Mouse (Mus musculus) CH12.LX (cell line): Measurements from ENCODE around the gene Kat2b. TPM values are rescaled to one million over a fixed set of nuclear protein-coding genes. Genes with fewer than 3 reads are reported as not detected.

Experiments used
- DNase-seq: peaks from one replicate; pipeline ENCODE4 v3.0.0-alpha.2; 2013; ENCODE audit errors: extremely low read depth
- H3K27ac ChIP-seq: 2 replicates; pipeline ENCODE4 v1.5.1; 2012; ENCODE audit warnings: low read depth, mild to moderate bottlenecking, control low read depth, moderate library complexity; ENCODE audit not compliant: insufficient read depth
- H3K27me3 ChIP-seq: replicated peaks from 2 replicates; pipeline ENCODE3; 2012; ENCODE audit warnings: inconsistent platforms
- H3K36me3 ChIP-seq, 2 experiments: replicated peaks in 1 of 2; 2 replicates each; pipeline versions ENCODE3 to v1.6.1; 2012; ENCODE audit warnings: inconsistent platforms in 1 of 2, low read length in 1 of 2, mild to moderate bottlenecking in 1 of 2, mixed read lengths in 1 of 2, moderate library complexity in 1 of 2; ENCODE audit not compliant: control insufficient read depth in 1 of 2, insufficient read depth in 1 of 2
- H3K4me1 ChIP-seq, 2 experiments: 2 replicates each; pipeline ENCODE4 v1.6.1; 2012; ENCODE audit warnings: inconsistent platforms in 1 of 2, moderate library complexity in 1 of 2; ENCODE audit not compliant: insufficient read depth in 2 of 2, control insufficient read depth in 1 of 2
- H3K4me2 ChIP-seq: 2 replicates; pipeline ENCODE4 v1.6.1; 2012; ENCODE audit warnings: low read depth, mild to moderate bottlenecking, control low read depth; ENCODE audit not compliant: poor library complexity, insufficient read depth, severe bottlenecking
- H3K4me3 ChIP-seq, 3 experiments: fragments of 150-350 bp in 1 of 3; sonication (generic) in 1 of 3; replicated peaks in 1 of 3; 2 replicates each; pipeline versions ENCODE3 to v1.5.1; 2011 to 2012; ENCODE audit warnings: low read depth in 2 of 3, low read length in 2 of 3, mild to moderate bottlenecking in 2 of 3, moderate library complexity in 2 of 3, control low read depth in 1 of 3, improper control_type of control experiment in 1 of 3, inconsistent platforms in 1 of 3, mixed read lengths in 1 of 3; ENCODE audit not compliant: poor library complexity in 1 of 3
- H3K79me2 ChIP-seq: replicated peaks from 2 replicates; pipeline ENCODE4 v1.6.1; 2012; ENCODE audit warnings: mild to moderate bottlenecking, moderate library complexity; ENCODE audit not compliant: control insufficient read depth, poor library complexity, insufficient read depth, severe bottlenecking; ENCODE audit errors: extremely low read depth
- H3K9ac ChIP-seq: 2 replicates; pipeline ENCODE4 v1.6.1; 2012; ENCODE audit warnings: low read depth, mild to moderate bottlenecking, control low read depth, moderate library complexity; ENCODE audit not compliant: insufficient read depth
- H3K9me3 ChIP-seq: replicated peaks from 2 replicates; pipeline ENCODE3; 2012; ENCODE audit warnings: low read length, inconsistent platforms, mixed read lengths
- CHD1 ChIP-seq: IDR thresholded peaks from 2 replicates; pipeline ENCODE4 v1.6.1; 2012; ENCODE audit warnings: low read depth, low read length, improper control_type of control experiment, inconsistent platforms
- CHD2 ChIP-seq: IDR thresholded peaks from 2 replicates; pipeline ENCODE4 v1.6.1; 2011; ENCODE audit warnings: low read length, improper control_type of control experiment
- ELF1 ChIP-seq: IDR thresholded peaks from 2 replicates; pipeline ENCODE4 v1.6.1; 2014; ENCODE audit warnings: low read depth, mild to moderate bottlenecking, inconsistent platforms, low read length, improper control_type of control experiment
- GABPA ChIP-seq: IDR thresholded peaks from 2 replicates; pipeline ENCODE4 v1.6.1; 2012; ENCODE audit warnings: low read depth, low read length, improper control_type of control experiment, inconsistent platforms; ENCODE audit not compliant: insufficient replicate concordance
- HCFC1 ChIP-seq: IDR thresholded peaks from 2 replicates; pipeline ENCODE4 v1.6.1; 2012; ENCODE audit warnings: low read depth, mild to moderate bottlenecking, inconsistent platforms, low read length, improper control_type of control experiment
- MEF2A ChIP-seq: IDR thresholded peaks from 2 replicates; pipeline ENCODE4 v1.6.1; 2014; ENCODE audit warnings: low read depth, mild to moderate bottlenecking, inconsistent platforms, low read length, improper control_type of control experiment, borderline replicate concordance
- MXI1 ChIP-seq: IDR thresholded peaks from 2 replicates; pipeline ENCODE4 v1.6.1; 2011; ENCODE audit warnings: mild to moderate bottlenecking, low read depth, low read length, improper control_type of control experiment
- MYC ChIP-seq: IDR thresholded peaks from 2 replicates; pipeline ENCODE4 v1.6.1; 2011; ENCODE audit warnings: low read depth, mild to moderate bottlenecking, improper control_type of control experiment, low read length
- POLR2A ChIP-seq: IDR thresholded peaks from 2 replicates; pipeline ENCODE4 v1.6.1; 2011; ENCODE audit warnings: low read depth, mild to moderate bottlenecking, improper control_type of control experiment, low read length
- RAD21 ChIP-seq: IDR thresholded peaks from 2 replicates; pipeline ENCODE4 v1.6.1; 2011; ENCODE audit warnings: low read depth, mild to moderate bottlenecking, low read length, improper control_type of control experiment, moderate library complexity
- SIN3A ChIP-seq: IDR thresholded peaks from 2 replicates; pipeline ENCODE4 v1.6.1; 2012; ENCODE audit warnings: low read length, improper control_type of control experiment, inconsistent platforms
- SMC3 ChIP-seq: IDR thresholded peaks from 2 replicates; pipeline ENCODE4 v1.6.1; 2011; ENCODE audit warnings: low read depth, low read length, improper control_type of control experiment
- TBP ChIP-seq: conservative IDR thresholded peaks from 2 replicates; pipeline ENCODE4 v1.6.1; 2011; ENCODE audit warnings: low read depth, low read length, improper control_type of control experiment
- TCF12 ChIP-seq: IDR thresholded peaks from 2 replicates; pipeline ENCODE4 v1.6.1; 2014; ENCODE audit warnings: low read depth, mild to moderate bottlenecking, inconsistent platforms, low read length, improper control_type of control experiment
- UBTF ChIP-seq: IDR thresholded peaks from 2 replicates; pipeline ENCODE4 v1.6.1; 2012; ENCODE audit warnings: low read depth, mild to moderate bottlenecking, inconsistent platforms, low read length, improper control_type of control experiment, moderate library complexity
- ZKSCAN1 ChIP-seq: IDR thresholded peaks from 2 replicates; pipeline ENCODE4 v1.6.1; 2012; ENCODE audit warnings: low read depth, inconsistent platforms, low read length, improper control_type of control experiment, borderline replicate concordance
- ZMIZ1 ChIP-seq: IDR thresholded peaks from 2 replicates; pipeline ENCODE4 v1.6.1; 2012; ENCODE audit warnings: low read depth, mild to moderate bottlenecking, inconsistent platforms, low read length, improper control_type of control experiment
- dilution Hi-C: fragments of 300-500 bp; cut with MboI; formaldehyde crosslinking; loops from 2 replicates; pipeline ENCODE4 v1.14.3; 2020; ENCODE audit warnings: low sequenced_read_pairs; ENCODE audit not compliant: extremely low pct_unique_long_range_greater_than_20kb, extremely low pct_ligation_motif_present
- in situ Hi-C: fragments of 300-500 bp; cut with MboI; formaldehyde crosslinking; loops from 3 replicates; pipeline ENCODE4 v1.14.3; 2019; ENCODE audit warnings: low sequenced_read_pairs, low pct_ligation_motif_present, low pct_unique_long_range_greater_than_20kb, mixed read lengths
- polyA plus RNA-seq: library from polyadenylated mRNA; unstranded; fragments of >175 nt; gene quantifications from 2 replicates; pipeline ENCODE4 v1.2.1, GENCODE M21; 2012; ENCODE audit warnings: low read depth; ENCODE audit not compliant: insufficient read length
- total RNA-seq, 2 experiments: library from RNA; depleted of rRNA; stranded (reverse); fragments of 300-350 nt in 1 of 2; fragments of >200 nt in 1 of 2; gene quantifications; 2 replicates each; pipeline ENCODE4 v1.2.3; 2012 to 2014

The Kat2b gene
- total and polyA plus RNA-seq, 3 experiments: 3.6 to 4.6 (median 4.1) TPM

DNA sequence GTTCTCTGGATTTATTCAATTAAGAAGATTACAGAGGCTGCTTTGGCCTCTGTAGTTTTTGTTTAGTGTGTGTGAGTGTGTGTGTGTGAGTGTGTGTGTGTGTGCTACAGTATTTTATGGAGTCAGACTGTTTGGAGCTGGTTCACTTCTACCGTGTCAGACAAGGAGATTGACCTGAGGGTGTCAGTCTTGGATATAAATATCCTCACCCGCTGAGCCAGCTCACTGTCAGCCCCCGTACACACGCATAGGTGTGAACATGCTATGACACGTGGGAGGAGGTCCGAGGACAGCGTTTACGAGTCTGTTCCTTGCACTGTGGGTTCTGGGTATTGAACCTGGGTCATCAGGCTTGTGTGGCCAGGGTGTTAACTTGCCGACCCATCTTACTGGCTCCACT, 57.1 kb downstream of the Kat2b start:
- Histone ChIP-seq H3K4me1 (no peaks in the 10 kb centered on the region), H3K9me3 (no peaks in the 10 kb centered on the region), H3K9ac (no peak overlapping the region), H3K36me3 (peaks cover 2 to 23% of the 10 kb centered on the region in 2 experiments), H3K27ac (no peak overlapping the region), H3K79me2 (no peaks in the 10 kb centered on the region), H3K4me2 (no peak overlapping the region), H3K27me3 (no peaks in the 10 kb centered on the region)
- in situ Hi-C loops: no loop called here
- DNase-seq: no peak
- TF ChIP-seq UBTF: no peak
- no peak for TF ChIP-seq MEF2A
- TF ChIP-seq TBP: no peak
- no peak for TF ChIP-seq SIN3A
- TF ChIP-seq, all 38 proteins: peak for 0
- no peak overlapping the region for H3K4me3 ChIP-seq
- dilution Hi-C loops: no loop called here

DNA sequence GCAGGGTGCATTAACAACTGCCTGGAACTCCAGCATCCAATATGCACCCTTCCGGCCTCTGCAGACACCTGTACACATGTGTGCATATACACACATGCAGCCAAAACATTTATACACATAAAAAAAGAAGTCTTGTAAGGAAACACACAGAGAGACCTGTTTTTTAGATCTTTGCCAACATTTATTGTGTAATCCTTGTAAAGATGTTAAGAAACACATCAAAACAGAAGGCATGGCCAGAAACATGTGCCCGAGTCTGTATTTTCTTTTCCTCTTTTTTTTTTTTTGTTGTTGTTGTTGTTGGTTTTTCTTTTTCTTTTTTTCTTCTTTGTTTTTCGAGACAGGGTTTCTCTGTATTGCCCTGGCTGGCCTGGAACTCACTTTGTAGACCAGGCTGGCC, 59.5 kb downstream of the Kat2b start:
- H3K9me3 ChIP-seq: no peaks in the 10 kb centered on the region
- no peaks in the 10 kb centered on the region for H3K79me2 ChIP-seq
- dilution Hi-C loops (no loop called here), in situ Hi-C loops (no loop called here)
- H3K4me3 ChIP-seq: no peak overlapping the region
- H3K4me2 ChIP-seq: no peak overlapping the region
- no peaks in the 10 kb centered on the region for H3K27me3 ChIP-seq
- H3K27ac ChIP-seq: no peak overlapping the region
- no peak for TF ChIP-seq ZKSCAN1
- H3K4me1 ChIP-seq: no peaks in the 10 kb centered on the region
- no peak for DNase-seq
- H3K36me3 ChIP-seq: peaks cover 0 to 16% of the 10 kb centered on the region in 2 experiments
- H3K9ac ChIP-seq: no peak overlapping the region

- no peak overlapping the region for H3K9ac ChIP-seq
- no peak overlapping the region for H3K27ac ChIP-seq
- no peaks in the 10 kb centered on the region for H3K79me2 ChIP-seq
- H3K36me3 ChIP-seq: peaks cover 2 to 17% of the 10 kb centered on the region in 2 experiments
- no peak overlapping the region for H3K4me2 ChIP-seq
- dilution Hi-C loops (no loop called here), in situ Hi-C loops (no loop called here)
- no peak overlapping the region for H3K4me3 ChIP-seq
- no peaks in the 10 kb centered on the region for H3K9me3 ChIP-seq
- no peaks in the 10 kb centered on the region for H3K4me1 ChIP-seq
- no peak for DNase-seq
- no peak for TF ChIP-seq TCF12
- TF ChIP-seq HCFC1: no peak
- TF ChIP-seq SMC3: no peak
- TF ChIP-seq CHD2: no peak
- TF ChIP-seq ZMIZ1: no peak
- TF ChIP-seq MEF2A: no peak
- TF ChIP-seq MXI1: no peak
- TF ChIP-seq RAD21: no peak
- no peak for TF ChIP-seq POLR2A
- TF ChIP-seq GABPA: no peak
- TF ChIP-seq CHD1: no peak
- TF ChIP-seq ELF1: no peak
- TF ChIP-seq MYC: no peak
- H3K27me3 ChIP-seq: no peaks in the 10 kb centered on the region
Measured at GRCm38 (mm10) chr17:53627497-53627896, 60.8 kb downstream of the Kat2b start.
